Mouse (Mus musculus): ENCODE results near the gene 4931440F15Rik. TPM values are rescaled to one million over a fixed set of nuclear protein-coding genes. Genes with fewer than 3 reads are reported as not detected.

The 4931440F15Rik gene
- polyA plus RNA-seq, 2 experiments from 2014 or later, result not detected

GRCm38 (mm10) chr11:29801432-29802427 lies 23.7 kb downstream of the 4931440F15Rik start:
- ATAC-seq, result no peak

DNA sequence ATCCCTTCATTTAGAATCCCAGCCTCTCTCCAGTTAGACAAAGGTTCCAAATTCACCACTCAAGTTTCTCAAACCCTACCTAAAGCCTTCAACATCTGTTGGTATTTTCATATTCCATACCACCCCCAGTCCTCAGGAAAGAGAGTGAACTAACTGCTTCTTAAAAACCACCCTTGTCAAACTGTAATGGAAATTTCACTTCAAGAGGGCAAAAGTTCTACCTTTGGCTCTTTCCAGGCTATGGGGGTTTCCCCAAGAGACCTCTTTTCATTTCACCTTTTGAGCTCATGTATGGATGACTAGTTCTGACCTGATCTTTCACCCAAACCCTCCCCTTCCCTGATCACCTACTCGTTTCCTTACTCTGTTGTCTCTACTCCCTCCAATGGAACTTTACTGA lies 25.6 kb downstream of the 4931440F15Rik start:
- peak; percentile 45 for ATAC-seq

GRCm38 (mm10) chr11:29795106-29795505 lies 30.4 kb downstream of the 4931440F15Rik start:
- ATAC-seq, result no peak

GRCm38 (mm10) chr11:29794475-29794874 lies 31.0 kb downstream of the 4931440F15Rik start:
- ATAC-seq, result no peak

DNA sequence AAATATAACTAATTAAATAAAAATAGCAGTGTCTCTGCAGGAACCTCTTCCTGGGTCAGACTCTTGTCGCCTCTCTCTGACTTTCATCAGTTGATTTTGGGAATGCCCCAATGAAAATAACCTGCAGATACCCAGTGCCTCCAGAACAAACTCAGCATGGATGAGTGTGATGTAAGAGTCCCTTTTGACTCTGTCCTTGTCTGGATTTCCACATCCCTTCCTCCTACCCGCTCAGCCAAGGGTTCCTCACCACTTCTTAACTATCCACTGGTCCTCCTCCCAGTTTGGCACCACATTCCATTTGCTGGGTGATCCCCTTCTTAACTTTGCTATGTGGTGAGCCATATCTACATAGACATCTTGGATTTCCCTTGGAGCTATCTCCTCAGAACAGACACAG lies 34.7 kb downstream of the 4931440F15Rik start:
- no peak for ATAC-seq

- no peak for ATAC-seq
Measured at GRCm38 (mm10) chr11:29788921-29789638, 36.4 kb downstream of the 4931440F15Rik start.

- ATAC-seq, result no peak
Measured at GRCm38 (mm10) chr11:29788499-29788898, 37.0 kb downstream of the 4931440F15Rik start.

GRCm38 (mm10) chr11:29787473-29787872 lies 38.0 kb downstream of the 4931440F15Rik start:
- no peak for ATAC-seq

- ATAC-seq, result no peak
Measured at GRCm38 (mm10) chr11:29786583-29787219, 38.8 kb downstream of the 4931440F15Rik start.

DNA sequence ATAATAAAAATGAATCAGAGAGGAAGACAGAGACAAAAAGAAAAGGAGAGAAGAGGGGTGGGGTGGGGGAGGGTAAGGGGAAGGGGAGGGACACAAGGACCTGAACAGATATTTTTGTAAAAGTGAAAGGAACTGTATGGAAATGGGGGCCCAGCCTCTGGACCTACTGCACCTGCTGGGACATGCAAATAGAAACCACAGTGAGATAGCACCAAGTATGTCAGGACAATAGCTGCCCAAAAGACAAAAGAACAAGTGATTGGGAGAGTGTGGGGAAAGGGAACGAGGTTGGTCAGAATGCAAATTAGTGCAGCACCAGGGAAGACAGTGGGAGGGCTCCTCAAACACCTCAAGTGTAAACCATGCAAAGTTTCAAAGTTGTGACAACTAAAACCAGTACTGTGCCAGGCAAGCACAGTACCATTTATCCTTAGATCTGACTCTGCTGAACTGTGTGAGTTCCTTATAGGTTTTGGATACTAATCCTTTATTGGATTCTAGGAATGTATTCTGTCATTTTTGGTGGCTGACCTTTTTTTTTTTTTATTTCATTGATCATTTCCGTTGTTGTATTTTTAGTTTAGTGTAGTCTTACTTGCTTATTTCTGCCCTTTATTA lies 46.0 kb downstream of the 4931440F15Rik start:
- no peak for ATAC-seq

DNA sequence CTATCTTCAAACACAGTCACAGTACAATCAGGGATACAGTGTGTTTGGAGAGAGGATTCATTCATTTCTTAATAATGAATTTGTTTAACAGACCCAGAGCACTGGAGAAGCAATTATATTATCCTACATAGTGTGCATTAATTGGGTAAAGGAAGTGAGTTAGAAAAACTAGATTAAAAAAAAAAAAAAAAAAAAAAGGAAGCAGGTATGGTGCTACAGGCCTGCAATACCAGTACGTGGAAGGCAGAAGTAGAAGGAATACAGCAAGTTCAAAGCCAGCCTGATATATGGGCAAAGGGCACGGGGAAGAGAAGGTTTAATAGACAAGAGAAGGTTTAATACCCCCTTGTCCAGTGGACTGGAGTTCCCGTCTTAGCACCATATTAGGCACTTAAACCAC lies 46.5 kb downstream of the 4931440F15Rik start:
- ATAC-seq, result no peak

DNA sequence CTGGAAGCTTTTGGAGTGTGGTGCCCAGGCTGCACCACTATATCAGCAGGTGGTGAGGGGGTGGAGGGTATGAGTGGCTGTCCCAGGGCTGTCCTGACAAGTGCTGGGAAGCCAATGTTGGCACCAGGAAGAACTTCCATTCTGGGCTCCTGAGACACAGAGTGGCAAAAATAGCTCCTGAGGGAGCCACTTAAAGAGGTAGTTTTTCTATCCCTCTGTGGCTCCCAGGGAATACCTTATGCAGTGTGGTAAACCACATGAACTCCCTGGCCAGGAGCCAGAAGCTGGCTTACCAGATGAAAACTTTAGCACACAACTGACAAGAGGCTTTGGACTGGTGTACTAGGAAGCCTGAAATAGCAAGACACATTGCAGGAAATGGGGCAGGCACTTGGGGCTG lies 47.5 kb downstream of the 4931440F15Rik start:
- ATAC-seq, result no peak

DNA sequence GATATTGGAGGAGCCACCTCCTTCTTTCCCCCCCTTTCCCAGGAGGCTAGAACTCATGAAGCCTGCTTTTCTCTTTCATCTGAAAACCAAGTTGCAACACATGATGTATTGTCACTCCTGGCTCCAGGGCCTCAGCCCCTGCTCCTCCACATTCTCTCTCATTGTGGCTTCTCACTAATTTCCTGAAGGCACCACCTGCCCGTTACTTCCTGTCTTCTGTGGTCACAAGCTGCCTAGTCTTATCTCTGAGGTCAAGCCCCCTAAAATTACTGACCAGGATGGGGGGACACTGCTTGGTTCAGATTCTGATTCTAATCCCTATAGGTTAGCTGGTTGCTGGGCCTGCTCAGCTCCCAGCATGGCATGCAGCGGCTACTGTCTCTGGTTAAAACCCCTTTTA lies 50.7 kb downstream of the 4931440F15Rik start:
- ATAC-seq, result no peak

- ATAC-seq, result no peak
Measured at GRCm38 (mm10) chr11:29774296-29774695, 51.2 kb downstream of the 4931440F15Rik start.

Other genes starting within 250 kb of the 4931440F15Rik start
- 10 to 100 TPM; 19.4 to 21.9 TPM for gene Rtn4, start 132.7 kb downstream of the 4931440F15Rik start, polyA plus RNA-seq (2017; shearing (Covaris generic))
- 1 to 10 TPM in 1 of 2 experiments, under 1 TPM in 1; 0.82 to 1.2 TPM for gene Eml6, start 200.4 kb upstream of the 4931440F15Rik start, polyA plus RNA-seq (2017; shearing (Covaris generic))

Measured in activated CD4-positive, CD25-positive, alpha-beta regulatory T cell, adult 4 months (primary cell).